Mouse (Mus musculus) limb, embryonic 14.5 days (tissue): ENCODE results near the gene Col18a1. TPM values are rescaled to one million over a fixed set of nuclear protein-coding genes. Genes with fewer than 3 reads are reported as not detected.

Source experiments
- ATAC-seq: fragments of 200-750 bp; cut with Nextera tagmentation; 2 replicates; pipeline ENCODE4 v1.8.0; 2017; ENCODE audit warnings: low read depth, moderate number of reproducible peaks, moderate TSS enrichment; ENCODE audit not compliant: low FRiP score
- DNase-seq: peaks from one replicate; pipeline ENCODE4 v3.0.0-alpha.2; 2015; ENCODE audit warnings: low spot score
- H3K27ac ChIP-seq: fragments of 300-500 bp; sonication (generic); replicated peaks from 2 replicates; pipeline ENCODE4 v1.5.1; 2014; ENCODE audit warnings: low read depth, mild to moderate bottlenecking, low read length, moderate library complexity, mixed read lengths
- H3K27me3 ChIP-seq: fragments of 300-500 bp; sonication (generic); 2 replicates; pipeline ENCODE4 v1.6.1; 2014; ENCODE audit warnings: low read length, mixed read lengths; ENCODE audit not compliant: control insufficient read depth, insufficient read depth
- H3K36me3 ChIP-seq: fragments of 300-500 bp; sonication (generic); 2 replicates; pipeline ENCODE4 v1.6.1; 2014; ENCODE audit warnings: mild to moderate bottlenecking, low read length, moderate library complexity, mixed read lengths; ENCODE audit not compliant: control insufficient read depth, insufficient read depth
- H3K4me1 ChIP-seq: fragments of 300-500 bp; sonication (generic); 2 replicates; pipeline ENCODE4 v1.6.1; 2014; ENCODE audit warnings: antibody characterized with exemption, low read length, mixed read lengths; ENCODE audit not compliant: control insufficient read depth, insufficient read depth
- H3K4me2 ChIP-seq: fragments of 300-500 bp; sonication (generic); replicated peaks from 2 replicates; pipeline ENCODE4 v1.6.1; 2014; ENCODE audit warnings: low read depth, mild to moderate bottlenecking, low read length, moderate library complexity; ENCODE audit not compliant: severe bottlenecking
- H3K4me3 ChIP-seq: fragments of 300-500 bp; sonication (generic); replicated peaks from 2 replicates; pipeline ENCODE4 v1.5.1; 2014; ENCODE audit warnings: low read length
- H3K9ac ChIP-seq: fragments of 300-500 bp; sonication (generic); 2 replicates; pipeline ENCODE4 v1.6.1; 2014; ENCODE audit warnings: mild to moderate bottlenecking, low read depth, low read length, moderate library complexity; ENCODE audit not compliant: severe bottlenecking
- H3K9me3 ChIP-seq: fragments of 300-500 bp; sonication (generic); 2 replicates; pipeline ENCODE4 v1.6.1; 2016; ENCODE audit warnings: low read length; ENCODE audit not compliant: control insufficient read depth
- POLR2A ChIP-seq: fragments of 200-500 bp; IDR thresholded peaks from 2 replicates; pipeline ENCODE4 v1.8.0; 2012; ENCODE audit warnings: inconsistent platforms, mild to moderate bottlenecking, moderate library complexity, borderline replicate concordance; ENCODE audit not compliant: insufficient read depth, insufficient read length; ENCODE audit errors: extremely low read depth
- WGBS: fragments of 180-500 bp; shearing (Covaris S2); extraction: QIAGEN DNeasy Blood & Tissue Kit; methylation state at CpG from one replicate; pipeline ENCODE4 v1.1.7; 2014; 5-methylcytosine and 5-hydroxymethylcytosine counted together
- polyA plus RNA-seq, 2 experiments: library from polyadenylated mRNA; depleted of rRNA in 1 of 2; stranded (reverse) in 1 of 2; unstranded in 1 of 2; fragments of >200 nt; fragmentation: Nextera tagmentation in 1 of 2; extraction: Ambion mirVana in 1 of 2; gene quantifications; 2 replicates each; pipeline versions ENCODE4 v1.2.1 to v1.2.3; 2012 to 2014

Col18a1 gene
- polyA plus RNA-seq, 2 experiments: 66.4 to 77.8 TPM

- 82% methylated on average over 4 of the region's 4 CpGs for WGBS
- no peaks in the 10 kb centered on the region for H3K27me3 ChIP-seq
- ATAC-seq (no peak), DNase-seq (no peak)
- no peak overlapping the region for H3K9ac ChIP-seq
- H3K4me2 ChIP-seq: no peak overlapping the region
- no peaks in the 10 kb centered on the region for H3K9me3 ChIP-seq
- no peak for TF ChIP-seq POLR2A
- no peak overlapping the region for H3K27ac ChIP-seq
- H3K4me3 ChIP-seq: no peak overlapping the region
- no peaks in the 10 kb centered on the region for H3K36me3 ChIP-seq
- no peaks in the 10 kb centered on the region; the same call in 1 of the 2 replicates for H3K4me1 ChIP-seq
These were observed 30.3 kb upstream of the Col18a1 start for GRCm38 (mm10) chr10:77196676-77197075.

- Histone ChIP-seq H3K4me1 (peaks cover 4% of the 10 kb centered on the region), H3K27ac (no peak overlapping the region), H3K36me3 (no peaks in the 10 kb centered on the region), H3K9ac (no peak overlapping the region), H3K4me2 (no peak overlapping the region), H3K27me3 (no peaks in the 10 kb centered on the region), H3K9me3 (no peaks in the 10 kb centered on the region), H3K4me3 (no peak overlapping the region)
- ATAC-seq (no peak), DNase-seq (no peak)
- 83% methylated on average over 3 of the region's 3 CpGs for WGBS
- TF ChIP-seq POLR2A: no peak
These were observed 29.8 kb upstream of the Col18a1 start for GRCm38 (mm10) chr10:77196115-77196514.

GRCm38 (mm10) chr10:77193495-77193894 is 27.1 kb upstream of the Col18a1 start:
- H3K27ac ChIP-seq: no peak overlapping the region
- ATAC-seq (no peak), DNase-seq (no peak)
- H3K4me3 ChIP-seq: no peak overlapping the region
- no peaks in the 10 kb centered on the region for H3K27me3 ChIP-seq
- no peak overlapping the region for H3K9ac ChIP-seq
- no peak overlapping the region for H3K4me2 ChIP-seq
- H3K4me1 ChIP-seq: peaks cover 14% of the 10 kb centered on the region
- no peaks in the 10 kb centered on the region for H3K9me3 ChIP-seq
- no peaks in the 10 kb centered on the region for H3K36me3 ChIP-seq
- no peak for TF ChIP-seq POLR2A

- no peak for DNase-seq
- no peak overlapping the region for H3K9ac ChIP-seq
- H3K4me1 ChIP-seq: peaks cover 14% of the 10 kb centered on the region
- H3K4me2 ChIP-seq: no peak overlapping the region
- no peak for TF ChIP-seq POLR2A
- H3K27me3 ChIP-seq: no peaks in the 10 kb centered on the region
- no peak overlapping the region for H3K4me3 ChIP-seq
- H3K9me3 ChIP-seq: no peaks in the 10 kb centered on the region
- 68% methylated on average over 17 of the region's 17 CpGs for WGBS
- no peak overlapping the region for H3K27ac ChIP-seq
- ATAC-seq: no peak
- H3K36me3 ChIP-seq: no peaks in the 10 kb centered on the region
These were observed 26.4 kb upstream of the Col18a1 start for GRCm38 (mm10) chr10:77192745-77193144.

- Histone ChIP-seq H3K27me3 (no peaks in the 10 kb centered on the region), H3K9me3 (no peaks in the 10 kb centered on the region), H3K4me1 (peaks cover 14% of the 10 kb centered on the region), H3K4me2 (no peak overlapping the region), H3K27ac (no peak overlapping the region), H3K36me3 (no peaks in the 10 kb centered on the region), H3K9ac (no peak overlapping the region), H3K4me3 (no peak overlapping the region)
- DNase-seq (no peak), ATAC-seq (peak; percentile 83)
- 22% methylated on average over 10 of the region's 10 CpGs for WGBS
- no peak for TF ChIP-seq POLR2A
These were observed 24.9 kb upstream of the Col18a1 start for GRCm38 (mm10) chr10:77190967-77191915.
